Mouse (Mus musculus) cortical plate, adult 2 months (tissue): ENCODE measurements around the gene Galnt7.

Experiments
- CTCF ChIP-seq: fragments of 200-500 bp; IDR thresholded peaks from 2 replicates; pipeline ENCODE4 v1.5.1; 2011; ENCODE audit warnings: mild to moderate bottlenecking, control low read depth, low read length; ENCODE audit not compliant: insufficient read depth; ENCODE audit errors: extremely low read depth
- POLR2A ChIP-seq: fragments of 200-500 bp; IDR thresholded peaks from 2 replicates; pipeline ENCODE4 v1.6.1; 2011; ENCODE audit warnings: mild to moderate bottlenecking, low read length, control low read depth; ENCODE audit not compliant: insufficient read depth; ENCODE audit errors: extremely low read depth

GRCm38 (mm10) chr8:57508657-57509056, 144.2 kb downstream of the Galnt7 start:
- TF ChIP-seq POLR2A (no peak), CTCF (no peak)
